Mouse (Mus musculus) adrenal gland, postnatal 36 days (tissue): ENCODE measurements at regions not wholly inside any gene's neighbourhood (a gene's known extent, or its start where the extent isn't known, plus 50 kb on each side); places are given as distances from the start of the nearest gene placed in this dataset.
"Not testable (repeated sequence)": the region's sequence is repeated elsewhere in the genome, so short reads cannot be mapped to it uniquely, and the experiment has no call there.

ENCODE experiments used
- DNase-seq, 2 experiments: peaks; one replicate each; pipeline ENCODE4 v3.0.0; 2021; ENCODE audit warnings: mixed read lengths in 1 of 2

DNA sequence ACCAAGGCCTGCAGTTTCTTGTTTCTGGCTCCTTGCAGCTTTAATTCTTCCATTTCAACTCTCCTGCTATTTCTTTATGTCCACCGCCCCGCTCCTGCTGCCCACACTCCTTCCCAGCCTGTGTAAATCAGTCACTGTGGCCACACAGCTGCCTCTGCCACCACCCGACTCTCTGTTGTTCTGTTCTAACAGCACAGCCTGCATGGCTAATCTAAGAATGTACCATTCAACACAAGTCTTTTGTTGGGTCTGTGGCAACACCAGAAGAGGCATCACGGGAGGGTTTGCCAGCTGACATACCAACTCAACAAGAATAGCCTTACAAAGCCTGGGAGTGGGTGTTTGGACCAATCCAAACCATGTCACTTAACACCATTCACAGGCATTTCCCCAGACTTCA is 264.9 kb upstream of the Pum3 start:
- DNase-seq: no peak

DNA sequence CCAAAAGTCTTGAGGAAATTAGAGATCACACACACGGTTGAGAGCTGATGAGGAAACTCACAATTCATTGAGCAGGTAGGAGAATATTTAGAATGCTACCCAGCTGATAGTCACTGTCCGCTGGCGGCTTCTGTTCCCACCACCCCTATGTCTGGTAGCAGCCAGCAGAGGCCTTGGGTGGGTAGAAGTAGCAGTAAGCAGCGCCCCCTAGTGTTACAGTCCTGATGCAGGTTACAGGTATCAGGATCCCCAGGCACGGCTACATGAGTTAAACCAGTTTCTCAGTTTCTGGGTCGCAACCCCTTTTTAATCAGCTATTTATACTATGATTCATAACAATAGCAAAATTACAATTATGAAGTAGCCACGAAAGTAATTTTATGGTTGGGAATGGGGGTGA is 264.1 kb upstream of the Pum3 start:
- DNase-seq: peak; percentile 3 to 6

DNA sequence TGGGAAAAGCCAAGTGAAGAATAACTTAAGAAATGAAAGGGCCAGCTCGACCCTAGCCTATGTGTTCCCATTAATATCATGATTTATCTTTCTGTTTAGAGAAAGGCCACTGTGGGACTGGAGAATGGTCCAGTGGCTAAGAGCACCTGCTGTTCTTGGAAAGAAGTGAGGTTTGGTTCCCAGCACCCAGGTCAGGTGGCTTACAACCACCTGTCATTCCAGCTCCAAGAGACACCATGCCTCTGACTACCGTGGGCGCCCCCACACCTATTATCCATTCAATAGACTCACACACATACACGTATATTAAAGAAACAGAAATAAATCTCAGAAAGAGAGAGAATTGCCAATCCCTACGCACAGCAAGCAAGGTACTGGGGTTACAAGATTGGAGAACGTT is 263.3 kb upstream of the Pum3 start:
- no peak for DNase-seq

DNA sequence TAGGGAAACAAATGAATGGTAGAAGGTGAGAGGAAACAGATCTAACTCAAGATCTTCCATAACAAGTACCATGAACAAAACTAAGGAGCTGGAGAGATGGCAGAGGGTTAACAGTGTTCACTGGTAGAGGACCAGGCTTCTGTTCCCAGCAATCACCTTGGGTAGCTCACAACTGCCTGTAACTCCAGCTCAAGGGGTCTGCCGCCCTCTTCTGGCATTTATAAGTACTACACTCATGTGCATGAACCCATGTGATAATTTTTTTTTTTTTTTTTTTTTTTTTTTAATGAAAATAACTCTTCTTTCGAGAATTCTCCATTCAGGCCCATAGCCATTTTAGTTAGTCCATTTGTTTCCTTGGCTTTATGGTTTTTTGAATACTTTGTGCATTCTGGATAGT is 253.8 kb upstream of the Pum3 start:
- peak in 1 of 2 experiments; percentile 4 for DNase-seq

DNA sequence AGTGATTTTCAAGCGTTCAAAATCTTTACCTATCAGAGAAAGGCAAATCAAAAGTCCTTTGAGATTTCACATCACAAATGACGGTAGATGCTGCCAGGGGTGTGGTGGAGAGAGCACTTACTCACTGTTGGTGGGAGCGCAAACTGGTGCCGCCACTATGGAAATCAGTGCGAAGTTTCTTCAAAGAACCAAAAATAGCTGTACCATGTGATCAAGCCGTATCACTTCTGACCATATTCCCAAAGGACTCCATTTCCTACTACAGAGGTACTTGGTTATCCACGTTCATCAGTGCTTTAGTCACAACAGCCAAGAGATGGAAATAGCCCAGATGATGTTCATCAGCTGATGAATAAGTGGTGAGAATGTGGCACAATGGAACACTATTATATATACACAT is 249.8 kb upstream of the Pum3 start:
- no peak for DNase-seq

DNA sequence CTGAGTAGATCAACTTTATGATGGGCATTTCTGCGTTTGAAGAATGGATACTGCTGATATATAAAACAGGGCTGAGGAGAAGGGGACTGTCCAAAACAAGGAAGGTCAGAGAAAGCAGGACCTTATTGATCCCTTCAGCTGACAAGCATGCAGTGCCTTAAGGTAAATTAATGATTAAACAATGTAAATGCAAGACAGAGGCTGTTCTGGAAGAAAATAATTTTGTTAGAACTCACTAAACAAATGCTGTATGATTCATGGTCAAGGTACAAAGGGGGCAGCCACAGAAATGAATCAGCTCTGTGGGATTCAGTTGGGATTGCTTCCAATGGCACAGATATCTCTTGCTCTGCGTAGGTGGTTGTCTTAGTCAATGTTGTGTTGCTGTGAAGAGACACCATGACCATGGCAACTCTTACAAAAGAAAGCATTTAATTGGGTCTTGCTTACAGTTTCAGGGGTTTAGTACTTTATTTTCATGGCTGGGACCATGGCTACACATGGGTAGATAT is 243.1 kb upstream of the Pum3 start:
- DNase-seq: no peak

DNA sequence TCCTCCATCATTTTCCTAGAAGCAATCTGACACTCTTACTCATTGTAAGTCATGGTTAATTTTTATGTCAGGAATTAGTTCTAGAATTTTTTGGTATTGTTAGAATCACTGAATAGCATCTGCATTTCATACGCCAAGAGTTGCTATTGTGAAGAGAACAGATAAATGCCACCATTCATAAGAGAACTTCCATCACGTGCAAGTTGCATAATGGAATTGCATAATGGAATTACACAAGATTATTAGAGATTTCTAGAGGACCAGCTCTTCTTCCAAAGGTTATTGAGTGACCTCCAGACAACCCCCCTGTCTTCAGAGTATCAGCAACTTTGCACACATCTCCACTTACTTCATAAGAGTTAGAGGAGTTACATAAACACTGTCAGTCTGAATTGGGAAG is 233.7 kb upstream of the Pum3 start:
- DNase-seq: peak in 1 of 2 experiments; percentile 1

DNA sequence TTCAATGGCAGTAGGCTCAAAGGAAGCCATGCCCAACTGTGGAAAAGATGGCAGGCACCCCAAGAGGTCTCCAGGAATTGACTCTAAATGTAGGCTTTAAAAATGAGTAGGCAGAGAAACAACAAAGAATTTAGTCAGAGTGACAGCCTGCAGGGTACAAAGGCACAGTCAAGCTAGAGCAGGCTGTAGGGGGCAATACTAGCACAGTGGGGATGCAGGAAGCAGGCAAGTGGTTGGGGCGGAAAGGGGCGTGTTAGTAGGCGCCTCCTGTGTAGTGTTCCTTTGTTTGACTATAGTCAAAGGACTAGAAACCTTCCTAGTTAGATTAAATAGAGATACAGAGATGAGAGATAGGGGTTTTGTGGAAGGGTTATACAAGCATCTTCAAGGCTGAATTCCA is 211.4 kb upstream of the Pum3 start:
- DNase-seq: no peak

DNA sequence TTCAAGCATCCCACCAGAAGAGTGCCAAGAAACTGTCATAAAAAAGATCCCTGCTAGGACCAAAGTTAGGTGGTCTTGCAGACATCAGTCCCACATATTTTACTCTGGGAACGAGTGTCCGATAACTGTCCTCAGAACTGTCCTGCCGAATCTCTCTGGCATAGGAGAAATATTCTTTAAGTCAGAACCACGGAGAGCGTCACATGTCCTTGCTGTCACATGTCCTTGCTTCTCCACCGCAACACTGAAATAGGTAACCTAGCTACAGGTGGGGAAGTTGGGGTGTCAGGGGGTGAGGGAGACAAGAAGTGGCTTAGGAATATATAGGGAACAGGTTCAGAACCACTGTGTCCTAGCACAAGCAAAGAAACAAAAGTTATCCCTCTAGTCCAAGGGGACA is 203.5 kb upstream of the Pum3 start:
- no peak for DNase-seq

DNA sequence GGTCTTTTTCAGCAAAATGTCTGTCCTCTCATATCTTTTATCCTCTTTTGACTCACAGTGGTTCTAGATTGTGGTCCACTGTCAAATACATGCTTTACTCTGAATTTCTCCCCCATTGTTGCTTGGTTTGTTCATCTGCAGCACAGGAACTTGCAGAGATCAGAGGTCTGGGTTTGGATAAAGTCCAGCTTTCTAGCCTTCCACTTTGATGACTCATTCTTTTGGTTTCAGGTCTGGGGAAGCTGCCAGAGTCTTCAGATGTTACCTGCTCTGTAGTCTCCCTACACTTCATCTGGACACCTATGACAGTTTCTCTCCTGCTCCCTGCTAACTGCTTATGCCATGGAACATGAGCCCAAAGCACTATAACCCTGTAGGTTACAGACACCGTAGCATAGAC is 198.0 kb upstream of the Pum3 start:
- DNase-seq: peak; percentile 2 to 9

DNA sequence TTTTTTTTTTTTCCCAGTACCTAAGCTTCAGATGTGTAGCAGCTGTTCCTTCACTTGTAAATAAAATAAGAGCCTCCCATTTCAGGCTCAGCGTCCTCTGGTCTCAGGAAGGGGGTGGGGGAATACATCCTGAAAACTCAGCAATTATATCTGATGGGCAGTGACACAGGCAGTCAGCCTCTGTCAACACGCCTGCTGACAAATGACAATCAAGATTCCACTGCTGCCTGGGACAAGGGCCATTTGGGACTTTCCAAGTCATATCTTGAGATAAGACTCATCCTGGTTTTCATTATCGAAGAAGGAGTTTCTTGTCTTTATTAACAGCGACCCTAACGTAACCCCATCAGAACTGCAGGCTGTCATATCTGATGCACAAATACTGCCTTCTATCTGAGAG is 187.9 kb upstream of the Pum3 start:
- DNase-seq: no peak

DNA sequence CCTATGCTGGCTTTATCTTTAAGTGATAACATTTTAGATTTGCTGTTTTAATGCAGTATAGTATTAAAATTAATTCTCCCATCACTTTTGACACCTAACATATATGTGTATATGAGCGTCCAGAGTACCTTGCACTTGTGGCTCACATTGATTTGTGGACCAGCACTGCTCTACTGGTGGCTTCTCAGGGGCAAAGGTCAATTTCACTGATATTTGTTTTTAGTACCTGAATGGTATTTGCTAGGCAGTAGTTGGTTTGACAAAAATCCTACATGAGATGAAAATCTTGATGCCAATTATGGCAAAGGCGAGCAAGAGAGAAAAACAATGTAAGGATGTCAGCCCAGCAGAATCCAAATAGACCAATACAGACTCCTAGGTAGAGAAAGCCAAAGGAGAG is 177.3 kb upstream of the Pum3 start:
- DNase-seq: no peak

DNA sequence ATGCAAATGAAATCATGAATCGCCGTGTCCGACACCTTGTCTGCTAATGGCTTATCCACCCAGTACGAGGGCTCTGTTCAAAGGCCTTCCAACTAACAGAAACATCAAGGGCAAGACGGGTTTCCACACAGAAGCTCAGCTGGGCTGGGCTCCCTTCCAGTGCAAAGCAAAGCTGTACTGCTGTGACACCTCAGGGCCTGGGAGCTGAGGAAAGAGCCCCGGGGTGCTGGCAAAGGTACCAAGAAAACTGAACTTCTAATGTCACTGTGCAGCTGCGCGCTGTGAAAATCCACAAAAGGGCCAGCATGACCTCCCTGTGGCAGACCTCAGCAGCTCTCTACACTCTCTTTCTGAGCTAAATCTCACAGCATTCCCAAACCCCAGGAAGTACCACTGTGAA is 173.7 kb upstream of the Pum3 start:
- no peak for DNase-seq

DNA sequence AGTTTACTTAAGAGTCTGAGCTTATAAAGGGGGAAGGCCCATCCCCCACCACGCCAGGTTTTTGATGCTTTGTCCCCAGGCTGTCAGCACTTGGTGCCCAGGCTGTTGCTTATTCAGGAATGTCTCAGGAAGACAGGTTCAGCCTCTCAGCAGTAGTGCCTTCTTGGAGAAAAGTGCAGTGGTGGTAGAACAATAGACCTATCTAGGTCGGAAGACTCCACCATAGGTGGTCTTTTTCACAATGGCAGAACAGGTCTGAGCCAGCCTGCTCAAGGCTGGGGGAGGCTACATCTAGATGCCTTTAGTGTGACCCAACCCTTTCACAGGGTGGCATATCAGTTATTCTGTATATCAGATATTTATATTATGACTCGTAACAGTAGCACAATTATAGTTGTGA is 171.9 kb upstream of the Pum3 start:
- DNase-seq: no peak

DNA sequence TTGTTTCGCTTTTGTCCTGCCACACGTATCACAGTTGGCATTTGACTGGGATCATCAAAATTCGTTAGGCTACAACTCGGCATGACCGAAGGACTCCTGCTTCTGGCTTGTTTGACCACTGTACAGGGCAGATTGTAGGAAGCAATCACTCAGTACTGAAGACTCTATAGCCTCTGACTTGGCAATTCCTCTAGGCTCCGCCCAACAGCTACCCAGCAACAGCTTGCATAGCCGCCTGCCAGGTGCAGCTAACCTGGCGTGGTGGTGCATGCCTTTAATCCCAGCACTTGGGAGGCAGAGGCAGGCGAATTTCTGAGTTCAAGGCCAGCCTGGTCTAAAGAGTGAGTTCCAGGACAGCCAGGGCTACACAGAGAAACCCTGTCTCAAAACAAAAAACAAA is 170.8 kb upstream of the Pum3 start:
- DNase-seq: not testable (repeated sequence)

DNA sequence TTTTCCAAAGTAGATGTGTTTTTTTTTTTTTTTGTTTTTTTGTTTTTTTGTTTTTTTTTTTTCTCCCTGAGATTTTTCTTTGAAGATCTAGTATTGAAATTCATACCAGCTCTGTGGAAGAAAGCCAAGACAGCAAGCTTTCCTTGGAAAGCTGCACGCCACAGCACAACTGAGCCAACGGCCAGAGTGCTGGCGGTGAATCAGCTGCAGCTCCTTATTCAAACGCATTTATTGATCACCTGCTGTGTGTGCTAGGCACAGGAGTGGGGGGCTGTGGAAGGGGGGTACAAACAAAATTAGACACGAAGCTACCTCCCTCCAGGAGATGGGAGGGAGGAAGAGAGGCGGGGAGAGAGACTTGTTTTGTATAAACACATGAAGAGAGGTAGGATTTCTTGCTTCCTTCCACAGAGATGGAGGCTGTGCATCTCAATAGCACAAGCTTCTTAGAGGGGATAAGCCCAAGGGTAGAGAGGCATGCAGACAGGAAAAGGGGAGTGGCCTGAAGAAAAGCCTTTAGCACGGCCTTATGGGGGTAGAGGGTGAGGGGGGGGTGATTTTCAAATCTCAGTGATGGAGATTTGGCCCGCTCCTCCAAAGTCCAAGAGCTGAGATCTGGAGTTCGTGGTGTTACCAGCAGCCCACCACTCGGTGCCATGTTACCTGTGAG is 170.1 kb upstream of the Pum3 start:
- no peak for DNase-seq

DNA sequence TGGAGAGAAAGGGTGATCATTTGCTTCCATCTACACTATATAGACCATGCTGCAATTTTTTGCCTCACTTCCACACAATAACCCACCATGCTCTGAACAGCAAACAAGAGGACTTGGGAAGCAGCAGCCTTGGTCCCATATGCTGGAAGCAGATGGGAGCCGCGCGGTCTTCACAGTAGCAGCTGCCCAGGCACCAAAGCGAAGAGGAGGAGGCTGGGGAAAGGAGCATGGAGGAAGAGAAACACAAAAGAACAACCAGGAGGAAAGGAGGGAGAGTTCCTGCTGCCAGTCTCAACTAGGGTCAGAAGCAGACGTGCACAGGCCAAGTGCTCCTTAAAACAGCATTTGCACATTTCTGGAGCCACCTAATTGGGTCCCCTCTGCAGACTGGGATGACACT is 168.7 kb upstream of the Pum3 start:
- no peak for DNase-seq

DNA sequence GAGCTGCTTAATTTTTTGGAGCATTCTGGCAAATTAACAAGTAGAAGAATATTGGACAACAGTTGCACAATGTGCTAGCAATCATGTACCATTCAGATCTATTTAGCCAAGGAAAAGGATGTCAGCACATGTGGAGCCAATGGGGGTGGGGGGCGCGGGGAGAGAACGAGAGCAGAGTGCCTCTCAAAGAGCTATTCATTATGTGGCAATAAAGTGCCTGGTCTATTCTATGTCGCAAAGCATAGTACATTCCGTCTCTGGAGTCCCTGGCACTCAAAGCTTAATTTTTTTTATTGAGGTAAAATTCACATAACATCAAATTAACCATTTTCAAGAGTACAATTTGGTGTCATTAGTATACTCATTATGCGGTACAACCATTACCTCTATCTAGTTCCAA is 155.9 kb upstream of the Pum3 start:
- DNase-seq: no peak

DNA sequence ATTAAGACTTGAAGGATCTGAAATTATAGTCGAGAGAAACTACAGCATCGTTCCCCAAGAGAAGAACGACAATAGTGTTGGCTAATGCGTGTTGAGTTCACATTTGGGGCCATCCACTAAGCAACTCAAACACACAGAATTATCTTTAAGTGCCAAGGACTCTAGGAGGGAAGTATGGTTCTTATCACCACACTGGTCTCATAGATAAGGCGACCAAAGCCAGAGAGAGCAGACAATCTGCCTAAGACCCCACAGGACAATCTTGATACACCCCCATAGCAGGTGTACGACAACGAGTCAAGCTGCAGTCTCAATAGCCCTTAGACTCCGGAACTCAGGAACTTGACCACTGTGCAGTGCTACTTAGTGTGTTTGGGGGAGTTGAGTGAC is 152.5 kb upstream of the Pum3 start:
- no peak for DNase-seq

DNA sequence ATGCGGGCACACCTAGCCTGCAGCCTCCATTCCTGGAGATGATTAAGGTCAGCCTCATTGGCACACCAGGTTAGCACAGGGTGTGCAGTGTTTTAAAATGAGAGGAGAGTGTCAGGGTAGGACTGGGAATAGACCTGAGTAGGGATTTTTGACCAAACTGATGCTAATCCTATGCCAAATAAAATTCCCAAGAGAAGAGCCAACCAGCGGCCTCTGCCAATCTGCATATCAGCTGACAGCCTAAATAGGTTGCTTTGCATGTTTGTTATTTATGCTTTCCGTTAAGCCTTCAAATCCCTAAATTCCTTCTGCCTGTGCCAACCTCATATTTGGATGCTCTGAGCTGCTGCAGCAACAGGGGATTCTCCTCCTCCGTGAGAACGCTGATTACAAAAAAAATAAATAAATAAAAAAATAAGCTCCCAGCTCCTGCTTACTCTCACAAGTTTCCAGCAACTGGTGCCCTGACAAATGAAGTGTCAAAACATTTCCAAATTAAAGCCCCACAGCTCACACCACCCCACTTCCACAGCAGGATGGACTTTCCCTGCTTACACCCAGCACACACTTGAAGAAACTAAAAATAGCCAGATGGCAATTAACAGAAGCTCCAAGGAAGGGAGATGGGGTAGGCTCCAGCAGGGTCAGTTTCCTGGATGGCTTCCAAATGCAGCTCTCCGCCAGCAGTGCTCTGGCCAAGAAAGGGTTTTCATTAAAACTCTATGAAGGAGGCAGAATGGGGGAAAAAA is 151.9 kb upstream of the Pum3 start:
- DNase-seq: peak in 1 of 2 experiments; percentile 5

DNA sequence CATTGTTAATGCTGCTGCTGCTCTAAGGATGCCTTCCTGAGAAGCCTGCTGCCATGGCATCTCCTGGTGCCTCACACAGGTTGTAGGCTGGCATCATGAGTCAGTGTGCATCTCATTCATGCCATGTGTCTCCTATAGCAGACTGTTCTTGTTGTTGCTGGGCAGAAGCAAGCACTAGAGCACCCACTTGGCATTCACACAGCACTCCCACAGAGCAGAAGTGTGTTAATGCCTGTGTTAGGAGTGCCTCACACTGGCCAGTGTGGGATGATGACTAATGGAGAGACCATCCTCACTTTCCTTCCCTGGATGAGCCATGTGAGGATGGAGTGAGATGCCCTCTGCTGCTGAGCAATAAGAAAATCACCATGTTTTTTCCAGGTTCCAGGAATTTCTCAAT is 146.9 kb upstream of the Pum3 start:
- no peak for DNase-seq

DNA sequence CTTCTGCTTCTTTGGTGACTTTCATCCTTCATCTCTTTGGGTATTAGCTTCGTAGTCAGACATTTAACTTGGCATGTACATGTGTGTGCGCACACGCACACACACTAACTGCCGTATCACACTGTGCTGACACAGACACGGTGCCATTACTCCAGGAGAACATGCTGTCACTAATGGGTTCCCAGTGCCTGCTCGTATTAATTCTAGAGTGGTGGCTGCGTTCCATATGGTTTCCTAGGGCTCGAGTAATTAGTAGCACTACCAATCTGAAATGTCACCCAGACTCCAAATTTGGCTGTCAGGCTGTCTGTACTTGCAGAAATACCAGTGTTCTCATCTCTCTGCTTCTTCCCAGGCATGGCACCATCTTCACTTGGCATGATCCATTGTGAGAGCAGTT is 137.3 kb upstream of the Pum3 start:
- no peak for DNase-seq

DNA sequence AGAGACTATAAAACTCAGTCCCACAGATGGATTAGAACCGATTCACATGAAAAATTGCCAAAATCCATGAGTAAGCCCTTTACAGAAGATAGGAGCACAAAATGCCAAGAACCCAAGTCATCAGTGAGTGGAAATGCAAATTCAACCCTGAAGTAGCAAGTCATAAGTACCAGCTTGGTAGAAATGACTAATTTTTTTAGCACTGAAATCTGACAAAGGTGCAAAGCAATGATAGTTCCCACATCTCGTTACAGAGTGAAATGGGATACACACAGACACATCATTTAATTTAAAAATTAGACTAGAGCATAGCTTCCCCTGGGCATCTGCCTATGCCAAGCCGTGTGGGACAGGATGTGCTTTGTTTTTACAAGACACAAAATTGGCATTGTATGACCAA is 136.4 kb upstream of the Pum3 start:
- no peak for DNase-seq

DNA sequence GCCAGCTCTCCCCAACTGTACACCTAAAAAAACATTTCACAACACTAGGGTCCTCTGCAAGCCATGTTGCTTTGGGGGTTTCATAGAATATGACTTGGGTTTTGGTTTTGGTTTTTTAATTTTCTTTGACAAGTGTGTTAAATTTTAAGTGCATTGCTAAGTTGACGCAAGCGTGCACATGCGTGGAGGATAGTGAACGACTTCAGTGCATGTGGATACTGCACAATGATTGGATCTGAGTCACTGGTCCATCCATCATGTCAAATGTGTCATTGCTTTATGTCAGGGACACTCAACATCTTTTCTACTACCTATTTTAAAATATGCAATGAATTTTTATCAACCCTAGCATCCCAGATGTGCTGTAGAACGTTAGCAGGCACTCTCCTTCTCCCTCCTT is 134.5 kb upstream of the Pum3 start:
- peak; percentile 8 to 22 for DNase-seq
